Mouse (Mus musculus) lung, adult 2 months (tissue): ENCODE data around the gene Tbc1d10b. TPM values are rescaled to one million over a fixed set of nuclear protein-coding genes. Genes with fewer than 3 reads are reported as not detected.
A peak's percentile ranks its signal among the peaks of the same experiment; 100 is the strongest.

ENCODE experiments used
- DNase-seq: peaks from one replicate; pipeline ENCODE4 v3.0.0; 2022
- H3K4me1 ChIP-seq: fragments of 200-500 bp; 2 replicates; pipeline ENCODE4 v1.6.1; 2011; ENCODE audit warnings: low read length; ENCODE audit not compliant: control insufficient read depth, insufficient read depth
- H3K4me3 ChIP-seq: fragments of 200-500 bp; replicated peaks from 2 replicates; pipeline ENCODE3; 2011; ENCODE audit warnings: low read depth, mild to moderate bottlenecking, control low read depth, low read length; ENCODE audit errors: extremely low read depth
- CTCF ChIP-seq: fragments of 200-500 bp; IDR thresholded peaks from 2 replicates; pipeline ENCODE4 v1.5.1; 2011; ENCODE audit warnings: mild to moderate bottlenecking, low read length, control low read depth; ENCODE audit not compliant: insufficient read depth
- POLR2A ChIP-seq: fragments of 200-500 bp; IDR thresholded peaks from 2 replicates; pipeline ENCODE4 v1.6.1; 2011; ENCODE audit warnings: low read depth, mild to moderate bottlenecking, control low read depth, low read length, borderline replicate concordance; ENCODE audit errors: extremely low read depth
- WGBS: fragments of 180-500 bp; shearing (Covaris S2); methylation state at CpG from one replicate; pipeline ENCODE4 v1.1.7; 2018; 5-methylcytosine and 5-hydroxymethylcytosine counted together
- polyA plus RNA-seq: library from polyadenylated mRNA; depleted of rRNA; stranded (reverse); fragments of >200 nt; gene quantifications from 2 replicates; pipeline ENCODE4 v1.2.3, GENCODE M21; 2012

Tbc1d10b gene
- polyA plus RNA-seq, 1 experiment: 32.9 TPM

DNA sequence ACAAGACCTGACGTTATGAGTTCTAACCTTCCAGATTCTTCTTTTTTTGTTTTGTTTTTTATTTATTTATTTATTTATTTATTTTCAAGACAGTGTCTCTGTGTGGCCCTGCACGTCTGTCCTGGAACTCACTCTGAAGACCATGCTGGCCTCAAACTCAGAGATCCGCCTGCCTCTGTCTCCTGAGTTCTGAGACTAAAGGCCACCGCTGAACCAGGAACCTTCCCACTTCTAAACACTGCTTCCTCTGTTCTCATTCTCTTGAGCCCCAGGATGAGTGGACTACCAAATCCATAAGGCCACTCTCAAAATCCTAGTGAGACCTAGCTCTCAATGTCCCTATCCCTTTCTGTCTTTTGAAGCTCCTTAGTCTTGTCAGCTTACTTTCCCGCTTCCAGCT, 1.6 kb upstream of the Tbc1d10b start:
- DNase-seq: no peak
- WGBS: 77% methylated on average over 5 of the region's 5 CpGs
- Histone ChIP-seq H3K4me3 (no peak overlapping the region), H3K4me1 (peaks cover 4% of the 10 kb centered on the region)
- no peak for TF ChIP-seq POLR2A
- TF ChIP-seq CTCF: no peak

DNA sequence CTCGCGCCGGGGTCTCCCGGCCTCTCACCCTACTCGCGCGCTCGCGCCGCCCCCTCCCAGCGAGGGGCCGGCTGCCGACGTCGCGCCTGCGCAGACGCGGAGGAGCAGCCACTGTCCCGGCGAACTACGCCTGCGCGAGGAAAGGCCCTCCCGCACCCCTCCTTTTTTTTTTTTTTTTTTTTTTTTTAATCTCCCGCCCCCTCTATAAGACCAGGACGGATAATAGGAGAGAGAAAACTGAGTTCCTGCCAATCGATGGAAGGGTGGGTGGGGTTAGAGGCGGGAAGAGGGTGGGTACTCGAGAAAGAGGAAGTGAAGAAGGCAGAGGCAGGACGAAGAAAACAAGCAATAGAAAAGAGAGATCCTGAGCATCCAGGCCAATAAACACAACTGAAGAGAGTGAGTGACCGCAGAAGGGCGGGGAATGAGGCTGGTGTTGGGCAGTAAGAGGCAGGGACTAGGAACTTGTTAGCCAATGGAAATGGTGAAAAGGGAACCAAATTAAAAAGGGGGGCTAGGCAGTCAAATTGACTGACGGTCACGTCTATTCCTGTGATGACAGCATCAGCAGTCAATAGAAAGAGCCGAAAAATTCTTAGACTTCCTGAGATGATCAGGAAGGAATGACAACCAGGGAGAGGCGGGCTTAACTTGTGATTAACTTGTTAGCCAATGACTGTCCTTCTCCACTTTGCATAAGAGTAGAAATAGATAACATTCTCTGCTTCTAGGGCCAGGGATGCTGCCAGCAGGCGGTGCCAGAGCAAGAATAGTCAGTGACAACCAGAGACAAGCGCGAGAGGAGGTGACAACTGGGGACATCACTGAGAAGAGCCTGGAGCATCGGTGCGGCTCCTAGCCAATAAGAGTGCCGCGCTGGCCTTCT, 528 bp upstream of the Tbc1d10b start, which contains the start of gene Mylpf:
Gene Mylpf, plus strand, starts transcription at position 338 of the 886 bp plus-strand sequence.
- WGBS: under 1% methylated on average over 44 of the region's 44 CpGs
- TF ChIP-seq POLR2A: peak; percentile 88; the same call in 1 of the 2 replicates
- peak; percentile 64 for TF ChIP-seq CTCF
- Histone ChIP-seq H3K4me1 (peaks cover 4% of the 10 kb centered on the region), H3K4me3 (peak within 1 kb of the TSS; percentile 83)
- DNase-seq: peak; percentile 85

DNA sequence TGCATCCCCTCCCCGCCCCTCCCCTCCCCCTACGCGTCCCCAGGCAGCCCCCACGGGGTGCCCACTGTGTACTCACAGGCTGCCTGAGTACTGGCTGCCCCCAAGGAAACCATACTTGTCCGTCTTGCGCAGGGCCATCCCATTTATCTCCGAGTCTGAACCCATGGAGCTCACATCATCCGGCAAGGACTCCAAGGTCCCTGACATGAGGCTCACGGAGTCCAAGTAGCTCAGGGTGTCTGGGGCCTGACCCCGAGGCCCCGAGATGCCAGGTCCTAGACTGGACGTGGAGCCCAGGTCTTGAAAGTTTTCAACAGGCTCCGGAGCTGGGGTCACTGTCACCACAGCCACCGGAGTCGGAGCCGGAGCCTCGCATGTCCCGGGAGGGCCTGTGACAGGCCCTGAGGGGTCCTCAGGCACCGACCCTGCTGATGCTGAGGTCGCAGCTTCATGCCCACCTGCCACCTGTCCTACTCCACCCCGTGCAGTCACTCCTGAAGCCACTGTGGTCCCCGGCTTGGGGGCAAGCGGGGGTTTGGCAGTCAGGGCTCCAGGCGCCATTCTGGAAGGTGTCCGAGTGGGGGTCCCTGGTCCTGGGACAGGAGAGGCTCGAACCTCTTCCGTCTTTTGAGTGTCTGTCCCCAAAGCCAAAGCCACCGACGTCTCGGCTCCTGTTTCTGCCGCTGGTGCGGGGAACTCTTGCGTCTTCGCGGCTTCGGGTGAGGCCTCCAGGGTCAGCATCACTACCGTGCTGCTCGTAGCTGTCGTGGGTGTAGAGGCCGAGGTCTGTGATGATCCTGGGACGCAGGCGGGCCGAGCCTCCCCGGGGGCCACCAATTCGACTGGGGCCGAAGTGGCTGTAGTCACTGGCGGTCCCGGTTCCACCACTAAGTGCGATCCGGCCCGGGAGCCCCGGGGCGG, 634 bp downstream of the Tbc1d10b start:
- peak overlapping the region; percentile 83 for H3K4me3 ChIP-seq
- peaks cover 4% of the 10 kb centered on the region for H3K4me1 ChIP-seq
- TF ChIP-seq POLR2A (no peak), CTCF (no peak)
- DNase-seq: no peak
- WGBS: under 1% methylated on average over 53 of the region's 53 CpGs

DNA sequence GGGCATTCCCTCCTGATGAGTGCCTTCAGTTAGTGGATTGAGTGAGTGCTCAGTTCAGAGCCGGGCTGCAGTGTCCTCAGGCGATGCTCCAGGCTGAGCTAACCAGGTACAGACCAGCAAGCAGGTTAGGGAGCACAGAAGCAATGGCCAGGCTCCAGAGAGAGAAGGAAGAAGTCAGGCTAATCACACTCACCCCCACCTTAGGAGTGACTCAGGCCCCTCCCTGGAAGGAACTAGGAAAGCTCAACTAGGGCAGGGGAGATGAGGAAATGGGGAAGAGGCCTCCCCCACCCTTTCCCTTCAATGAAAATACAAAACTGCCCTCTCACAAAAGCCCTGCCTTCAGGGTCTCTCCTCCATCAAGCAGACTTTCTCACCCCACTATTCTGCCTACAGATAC, 1.7 kb downstream of the Tbc1d10b start:
- H3K4me1 ChIP-seq: peaks cover 4% of the 10 kb centered on the region
- DNase-seq: no peak
- TF ChIP-seq POLR2A: no peak
- no peak for TF ChIP-seq CTCF
- peak overlapping the region; percentile 83 for H3K4me3 ChIP-seq
- WGBS: 37% methylated on average over 2 of the region's 2 CpGs

DNA sequence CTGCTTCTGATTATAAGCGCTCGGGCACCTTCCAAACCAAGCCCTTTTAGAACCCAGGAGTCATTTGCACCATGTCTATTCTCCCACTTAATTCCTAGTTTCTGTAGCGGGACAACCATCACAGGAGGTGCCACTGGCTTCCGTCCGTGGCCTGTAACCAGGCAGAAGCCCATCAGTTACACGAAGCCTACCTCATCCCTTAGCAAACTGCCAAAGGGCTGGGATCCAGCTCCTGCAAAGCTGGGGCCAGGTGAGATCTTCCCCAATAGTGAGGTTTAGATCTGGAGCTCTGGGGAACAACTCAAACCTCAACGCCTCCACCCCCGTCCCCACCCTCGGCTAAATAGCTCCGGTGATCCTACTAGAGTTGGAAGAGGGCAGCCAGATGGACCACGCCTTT, 11.8 kb downstream of the Tbc1d10b start:
- WGBS: 49% methylated on average over 11 of the region's 11 CpGs

DNA sequence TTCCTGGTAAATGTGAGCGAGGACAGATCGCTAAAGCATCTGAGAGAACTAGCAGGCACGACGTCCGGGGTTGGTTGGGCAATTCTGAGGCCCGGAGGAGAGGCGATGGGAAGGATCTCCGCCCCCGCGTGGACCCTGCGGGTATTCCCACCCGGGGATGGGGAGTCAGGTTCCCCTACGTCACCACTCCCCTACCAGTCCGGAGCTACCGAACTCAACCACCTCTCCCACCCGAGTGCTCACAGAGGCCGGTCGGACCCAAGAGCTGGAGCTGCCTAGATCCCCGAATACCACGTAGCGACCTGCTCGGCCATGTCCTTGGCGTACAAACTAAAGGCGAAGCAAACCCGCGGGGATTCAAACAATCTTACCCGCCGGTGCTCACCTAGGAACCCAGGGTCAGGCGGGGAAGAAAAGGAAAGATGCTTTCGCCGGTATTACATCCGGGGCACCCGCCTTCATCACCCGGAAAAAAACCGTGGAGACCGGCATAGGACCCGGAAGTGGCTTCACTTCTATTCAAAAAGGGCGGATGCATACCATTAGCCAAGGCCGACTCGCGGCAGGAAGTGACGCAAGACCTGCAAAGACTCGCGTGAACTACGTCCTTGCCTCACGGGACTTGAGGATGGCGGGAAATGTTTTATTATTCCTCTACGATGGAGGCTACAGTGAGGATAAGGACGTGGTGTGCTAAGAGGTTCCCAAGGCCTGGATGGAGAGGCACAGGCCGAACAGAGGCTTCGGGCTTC, 12.5 kb downstream of the Tbc1d10b start, which contains the start of gene Cd2bp2:
Gene Cd2bp2, minus strand, starts transcription at position 507 of the 752 bp plus-strand sequence.
- peaks cover 9% of the 10 kb centered on the region for H3K4me1 ChIP-seq
- under 1% methylated on average over 51 of the region's 51 CpGs for WGBS
- TF ChIP-seq CTCF (no peak), POLR2A (peak; percentile 52; the same call in 1 of the 2 replicates)
- H3K4me3 ChIP-seq: peak within 1 kb of the TSS; percentile 82
- peak; percentile 92 for DNase-seq

More for the DNA sequence above, 11.8 kb downstream of the Tbc1d10b start:
- Histone ChIP-seq H3K4me1 (peaks cover 9% of the 10 kb centered on the region), H3K4me3 (no peak overlapping the region)
- TF ChIP-seq CTCF: no peak
- no peak for TF ChIP-seq POLR2A
- no peak for DNase-seq

DNA sequence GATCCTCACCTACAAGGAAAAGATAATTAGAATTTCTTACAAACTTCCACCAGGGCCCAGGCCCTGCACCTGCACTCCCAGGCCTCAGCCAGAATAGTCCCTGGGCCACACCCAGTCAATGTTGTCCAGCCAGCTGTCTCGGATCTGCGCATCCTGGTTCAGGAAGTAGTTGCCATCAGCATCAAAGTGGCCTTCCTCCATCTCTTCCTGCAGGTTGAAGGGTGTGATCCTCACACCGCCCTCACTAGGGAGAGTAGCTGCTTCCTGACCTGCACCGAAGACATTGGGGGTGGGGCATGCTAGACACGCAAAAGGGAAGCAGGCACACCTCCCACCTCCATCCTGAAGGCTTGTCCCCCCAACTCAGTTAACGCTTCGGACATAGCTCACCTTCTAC, 13.6 kb downstream of the Tbc1d10b start:
- TF ChIP-seq CTCF: no peak
- TF ChIP-seq POLR2A: no peak
- H3K4me3 ChIP-seq: no peak overlapping the region
- DNase-seq: no peak
- WGBS: 42% methylated on average over 7 of the region's 7 CpGs
- peaks cover 9% of the 10 kb centered on the region for H3K4me1 ChIP-seq

DNA sequence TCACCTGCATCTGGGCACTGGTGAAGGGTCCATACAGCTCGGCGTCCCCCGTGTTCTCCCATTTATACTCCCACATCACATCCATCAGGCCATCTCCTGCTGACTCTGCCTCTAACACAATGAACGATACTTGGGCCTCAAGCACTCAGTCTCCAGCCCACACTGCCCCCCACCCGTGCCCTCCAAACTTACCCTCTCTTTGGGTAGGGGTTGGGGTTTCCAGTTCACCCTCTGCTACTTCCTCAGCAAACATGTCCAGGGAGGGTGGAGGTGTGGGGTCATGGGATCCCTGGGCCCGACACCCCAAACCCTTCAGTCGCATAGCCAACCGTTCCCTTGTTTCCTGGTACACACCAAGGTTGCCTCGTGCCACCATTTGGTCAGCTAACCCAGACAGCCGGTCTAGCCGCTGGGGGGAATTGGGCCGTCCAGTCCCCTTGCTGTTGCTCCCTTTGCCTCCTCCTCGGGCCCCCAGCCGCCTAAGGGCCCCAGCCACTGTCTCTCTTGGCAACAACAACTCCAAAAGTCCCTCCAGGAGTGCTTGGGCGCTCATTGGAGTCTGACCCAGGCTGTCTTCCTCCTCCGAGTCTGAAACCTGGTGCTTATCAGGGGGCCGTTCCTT, 14.1 kb downstream of the Tbc1d10b start:
- no peak for TF ChIP-seq POLR2A
- TF ChIP-seq CTCF: no peak
- no peak overlapping the region for H3K4me3 ChIP-seq
- DNase-seq: no peak
- H3K4me1 ChIP-seq: peaks cover 9% of the 10 kb centered on the region
- 87% methylated on average over 17 of the region's 17 CpGs for WGBS
